Mouse (Mus musculus) C2C12 (cell line): Measurements from ENCODE around the gene Urm1.

Experiments used
- CEBPB ChIP-seq: IDR thresholded peaks from one replicate; pipeline ENCODE4 v1.6.1; 2011; ENCODE audit warnings: low read depth, mild to moderate bottlenecking, control low read depth, moderate library complexity
- CTCF ChIP-seq: IDR thresholded peaks from one replicate; pipeline ENCODE4 v1.5.1; 2011; ENCODE audit not compliant: control insufficient read depth, insufficient read depth, insufficient read length
- MAX ChIP-seq: IDR thresholded peaks from one replicate; pipeline ENCODE4 v1.6.1; 2011; ENCODE audit warnings: mild to moderate bottlenecking, control low read depth
- MYOG ChIP-seq: IDR thresholded peaks from one replicate; pipeline ENCODE4 v1.6.1; 2011; ENCODE audit not compliant: control insufficient read depth, insufficient read length; ENCODE audit errors: extremely low read depth

DNA sequence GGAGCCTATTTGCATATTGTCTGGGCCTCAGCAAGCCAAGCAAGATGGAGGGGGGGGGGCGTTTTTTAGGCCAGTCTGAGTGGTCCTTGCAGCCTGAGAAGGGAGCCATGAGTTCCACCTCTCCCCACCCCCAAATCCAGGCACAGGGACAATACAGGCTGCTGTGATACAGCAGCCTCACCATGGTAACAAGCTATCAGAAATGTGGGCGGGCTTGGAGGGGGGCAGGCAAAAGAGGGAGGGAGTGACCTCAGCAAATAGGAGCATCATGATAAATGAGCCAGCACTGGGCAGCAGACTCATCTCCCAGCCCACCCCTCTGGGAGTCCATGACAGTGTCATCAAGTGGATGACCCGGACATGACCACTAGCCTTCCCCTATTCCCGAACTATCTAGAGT, 19.6 kb downstream of the Urm1 start:
- TF ChIP-seq CTCF: no peak
- TF ChIP-seq MAX: no peak
- TF ChIP-seq CEBPB: no peak
- no peak for TF ChIP-seq MYOG
